Mouse (Mus musculus) heart, embryonic 11.5 days (tissue): ENCODE measurements around the gene Gm960. TPM values are rescaled to one million over a fixed set of nuclear protein-coding genes. Genes with fewer than 3 reads are reported as not detected.

ENCODE experiments used
- ATAC-seq: fragments of 200-750 bp; cut with Nextera tagmentation; replicated peaks from 2 replicates; pipeline ENCODE4 v1.8.0; 2017; ENCODE audit warnings: moderate library complexity; ENCODE audit not compliant: insufficient number of reproducible peaks, low FRiP score, low TSS enrichment
- H3K27ac ChIP-seq: fragments of 300-500 bp; sonication (generic); 2 replicates; pipeline ENCODE4 v1.5.1; 2014; ENCODE audit warnings: mild to moderate bottlenecking, low read depth, low read length
- H3K27me3 ChIP-seq: fragments of 300-500 bp; sonication (generic); 2 replicates; pipeline ENCODE4 v1.6.1; 2014; ENCODE audit warnings: mild to moderate bottlenecking, low read length, mixed read lengths; ENCODE audit not compliant: control insufficient read depth, insufficient read depth
- H3K36me3 ChIP-seq: fragments of 300-500 bp; sonication (generic); 2 replicates; pipeline ENCODE4 v1.6.1; 2014; ENCODE audit warnings: mild to moderate bottlenecking, low read length, moderate library complexity, mixed read lengths; ENCODE audit not compliant: control insufficient read depth, insufficient read depth
- H3K4me1 ChIP-seq: fragments of 300-500 bp; sonication (generic); 2 replicates; pipeline ENCODE4 v1.6.1; 2014; ENCODE audit warnings: low read length; ENCODE audit not compliant: control insufficient read depth, insufficient read depth
- H3K4me2 ChIP-seq: fragments of 300-500 bp; sonication (generic); 2 replicates; pipeline ENCODE4 v1.6.1; 2014; ENCODE audit warnings: mild to moderate bottlenecking, moderate library complexity
- H3K4me3 ChIP-seq: fragments of 300-500 bp; sonication (generic); 2 replicates; pipeline ENCODE4 v1.5.1; 2014; ENCODE audit warnings: low read depth, low read length
- H3K9ac ChIP-seq: fragments of 300-500 bp; sonication (generic); 2 replicates; pipeline ENCODE4 v1.6.1; 2014; ENCODE audit warnings: mild to moderate bottlenecking, low read depth, low read length, moderate library complexity
- H3K9me3 ChIP-seq: fragments of 300-500 bp; sonication (generic); replicated peaks from 2 replicates; pipeline ENCODE4 v1.6.1; 2016; ENCODE audit warnings: low read length; ENCODE audit not compliant: control insufficient read depth
- WGBS: fragments of 180-500 bp; shearing (Covaris S2); extraction: QIAGEN DNeasy Blood & Tissue Kit; methylation state at CpG from one replicate; pipeline ENCODE4 v1.1.7; 2014; ENCODE audit not compliant: insufficient replicate concordance; 5-methylcytosine and 5-hydroxymethylcytosine counted together
- polyA plus RNA-seq: library from polyadenylated mRNA; unstranded; fragments of >200 nt; fragmentation: Nextera tagmentation; extraction: Ambion mirVana; gene quantifications from 2 replicates; pipeline ENCODE4 v1.2.1, GENCODE M21; 2014

The Gm960 gene
- polyA plus RNA-seq = 1.2 TPM in 2 replicates

GRCm38 (mm10) chr19:4698205-4698677, at the start of gene Gm960:
TSS of gene Gm960 (minus strand) at chr19:4698668.
- H3K9me3 ChIP-seq = no peaks in the 10 kb centered on the region; the same call in 1 of the 2 replicates
- peaks cover 2% of the 10 kb centered on the region; the same call in 1 of the 2 replicates for H3K4me1 ChIP-seq
- no peak within 1 kb of the TSS for H3K27ac ChIP-seq
- peak within 1 kb of the TSS; percentile 87 for H3K4me2 ChIP-seq
- peak within 1 kb of the TSS; percentile 56 for H3K4me3 ChIP-seq
- WGBS = 2% methylated on average over 40 of the region's 40 CpGs
- peaks cover 51% of the 10 kb centered on the region for H3K27me3 ChIP-seq
- H3K36me3 ChIP-seq = no peaks in the 10 kb centered on the region
- 0 out of 2 replicates have a peak, but pooled peaks have one; percentile 31 for ATAC-seq
- H3K9ac ChIP-seq = peak within 1 kb of the TSS; percentile 65; the same call in 1 of the 2 replicates

DNA sequence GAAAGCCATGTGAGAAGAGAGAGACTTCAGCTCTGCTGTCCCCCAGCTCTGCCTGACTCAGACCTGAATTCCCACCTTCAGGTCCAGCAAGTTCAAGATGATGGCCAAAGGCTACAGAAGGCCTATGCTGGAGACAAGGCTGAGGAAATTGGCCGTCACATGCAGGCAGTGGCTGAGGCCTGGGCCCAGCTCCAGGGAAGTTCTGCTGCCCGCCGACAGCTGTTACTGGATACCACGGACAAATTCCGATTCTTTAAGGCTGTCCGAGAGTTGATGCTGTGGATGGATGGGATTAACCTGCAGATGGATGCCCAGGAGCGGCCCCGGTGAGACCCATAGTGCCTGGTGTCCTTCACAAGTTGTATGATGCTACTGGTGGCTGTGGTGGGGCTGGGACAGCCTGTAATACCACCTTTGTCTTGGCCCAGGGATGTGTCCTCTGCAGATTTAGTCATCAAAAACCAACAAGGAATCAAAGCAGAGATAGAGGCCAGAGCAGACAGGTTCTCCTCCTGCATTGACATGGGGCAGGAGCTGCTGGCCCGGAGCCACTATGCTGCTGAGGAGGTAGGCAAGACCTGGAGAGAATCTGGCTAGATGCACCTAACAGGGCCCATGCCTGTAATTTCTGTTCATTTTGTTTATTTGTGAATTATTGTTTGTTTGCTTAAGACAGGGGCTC, 49.3 kb upstream of the Gm960 start:
- ATAC-seq = no peak
- peaks cover 4% of the 10 kb centered on the region for H3K4me1 ChIP-seq
- no peak overlapping the region for H3K4me3 ChIP-seq
- 85% methylated on average over 9 of the region's 9 CpGs for WGBS
- no peaks in the 10 kb centered on the region for H3K9me3 ChIP-seq
- H3K36me3 ChIP-seq = no peaks in the 10 kb centered on the region
- no peak overlapping the region for H3K4me2 ChIP-seq
- no peak overlapping the region for H3K9ac ChIP-seq
- no peaks in the 10 kb centered on the region for H3K27me3 ChIP-seq
- H3K27ac ChIP-seq = no peak overlapping the region

DNA sequence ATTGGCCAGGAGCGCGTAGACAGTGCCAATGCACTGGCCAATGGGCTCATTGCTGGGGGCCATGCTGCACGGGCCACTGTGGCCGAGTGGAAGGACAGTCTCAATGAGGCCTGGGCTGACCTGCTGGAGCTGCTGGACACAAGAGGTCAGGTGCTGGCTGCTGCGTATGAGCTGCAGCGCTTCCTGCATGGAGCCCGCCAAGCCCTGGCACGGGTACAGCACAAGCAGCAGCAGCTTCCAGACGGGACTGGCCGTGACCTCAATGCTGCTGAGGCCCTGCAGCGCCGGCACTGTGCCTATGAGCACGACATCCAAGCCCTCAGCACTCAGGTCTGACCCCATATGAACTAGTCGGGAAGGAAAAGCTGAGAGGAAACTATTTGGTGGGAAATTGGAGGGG, 48.1 kb upstream of the Gm960 start:
- WGBS = 82% methylated on average over 14 of the region's 14 CpGs
- Histone ChIP-seq H3K4me1 (peaks cover 4% of the 10 kb centered on the region), H3K36me3 (no peaks in the 10 kb centered on the region), H3K27me3 (no peaks in the 10 kb centered on the region), H3K9ac (no peak overlapping the region), H3K4me2 (no peak overlapping the region), H3K9me3 (no peaks in the 10 kb centered on the region), H3K27ac (no peak overlapping the region), H3K4me3 (no peak overlapping the region)
- ATAC-seq = no peak; the same call in 1 of the 2 replicates

- ATAC-seq = no peak
- Histone ChIP-seq H3K9ac (no peak overlapping the region), H3K4me1 (peaks cover 4% of the 10 kb centered on the region), H3K27me3 (no peaks in the 10 kb centered on the region), H3K27ac (no peak overlapping the region), H3K36me3 (no peaks in the 10 kb centered on the region), H3K4me3 (no peak overlapping the region), H3K9me3 (no peaks in the 10 kb centered on the region), H3K4me2 (no peak overlapping the region)
- WGBS = 88% methylated on average over 10 of the region's 10 CpGs
Measured at GRCm38 (mm10) chr19:4745681-4746080, 47.2 kb upstream of the Gm960 start.

DNA sequence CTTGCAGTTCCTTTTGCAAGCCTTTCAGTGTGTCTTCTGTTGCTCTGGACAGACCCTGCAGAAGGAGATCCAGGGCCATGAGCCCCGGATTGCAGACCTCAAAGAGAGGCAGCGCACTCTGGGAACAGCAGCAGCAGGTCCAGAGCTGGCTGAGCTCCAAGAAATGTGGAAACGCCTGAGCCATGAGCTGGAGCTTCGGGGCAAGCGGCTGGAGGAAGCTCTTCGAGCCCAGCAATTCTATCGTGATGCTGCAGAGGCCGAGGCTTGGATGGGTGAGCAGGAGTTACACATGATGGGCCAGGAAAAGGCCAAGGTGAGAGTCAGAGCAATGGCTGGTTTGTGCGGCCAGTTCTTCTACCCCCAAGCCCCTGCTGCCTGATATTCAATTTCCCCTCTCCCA, 46.6 kb upstream of the Gm960 start:
- 52% methylated on average over 9 of the region's 9 CpGs for WGBS
- no peak overlapping the region for H3K9ac ChIP-seq

GRCm38 (mm10) chr19:4744026-4744425, 45.6 kb upstream of the Gm960 start:
- H3K9me3 ChIP-seq = no peaks in the 10 kb centered on the region
- ATAC-seq = no peak
- H3K4me2 ChIP-seq = no peak overlapping the region
- H3K36me3 ChIP-seq = no peaks in the 10 kb centered on the region
- H3K9ac ChIP-seq = no peak overlapping the region
- H3K4me1 ChIP-seq = peaks cover 4% of the 10 kb centered on the region
- 73% methylated on average over 13 of the region's 14 CpGs for WGBS
- no peak overlapping the region for H3K27ac ChIP-seq
- no peaks in the 10 kb centered on the region for H3K27me3 ChIP-seq
- no peak overlapping the region for H3K4me3 ChIP-seq

More for the DNA sequence above, 46.6 kb upstream of the Gm960 start:
- H3K36me3 ChIP-seq = no peaks in the 10 kb centered on the region
- no peak overlapping the region for H3K27ac ChIP-seq
- H3K9me3 ChIP-seq = no peaks in the 10 kb centered on the region
- H3K4me2 ChIP-seq = no peak overlapping the region
- no peaks in the 10 kb centered on the region for H3K27me3 ChIP-seq
- ATAC-seq = no peak
- H3K4me3 ChIP-seq = no peak overlapping the region
- peaks cover 4% of the 10 kb centered on the region for H3K4me1 ChIP-seq

DNA sequence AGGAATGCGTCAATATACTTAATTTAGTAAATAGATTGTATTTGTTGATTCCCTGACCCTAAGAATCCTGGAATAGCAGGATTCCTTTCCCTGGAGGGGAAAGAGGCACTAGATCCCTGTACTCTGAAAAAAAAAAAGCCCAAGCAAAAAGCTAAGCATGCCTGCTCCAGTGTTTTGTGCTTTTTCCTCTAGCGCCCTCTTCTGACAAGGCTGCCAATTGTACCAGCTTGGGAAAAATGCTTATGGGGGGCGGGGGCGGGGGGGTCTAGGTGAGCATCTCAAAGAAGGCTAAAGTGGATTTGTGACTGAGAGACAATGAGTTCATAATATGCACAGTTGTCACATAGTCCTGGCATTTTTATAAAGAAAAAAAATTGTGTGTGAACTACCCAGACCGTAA, 45.1 kb upstream of the Gm960 start:
- Histone ChIP-seq H3K4me3 (no peak overlapping the region), H3K27me3 (no peaks in the 10 kb centered on the region), H3K9ac (no peak overlapping the region), H3K4me1 (peaks cover 4% of the 10 kb centered on the region), H3K9me3 (no peaks in the 10 kb centered on the region), H3K36me3 (no peaks in the 10 kb centered on the region), H3K4me2 (no peak overlapping the region), H3K27ac (no peak overlapping the region)
- ATAC-seq = no peak
- 38% methylated on average over 5 of the region's 5 CpGs for WGBS

DNA sequence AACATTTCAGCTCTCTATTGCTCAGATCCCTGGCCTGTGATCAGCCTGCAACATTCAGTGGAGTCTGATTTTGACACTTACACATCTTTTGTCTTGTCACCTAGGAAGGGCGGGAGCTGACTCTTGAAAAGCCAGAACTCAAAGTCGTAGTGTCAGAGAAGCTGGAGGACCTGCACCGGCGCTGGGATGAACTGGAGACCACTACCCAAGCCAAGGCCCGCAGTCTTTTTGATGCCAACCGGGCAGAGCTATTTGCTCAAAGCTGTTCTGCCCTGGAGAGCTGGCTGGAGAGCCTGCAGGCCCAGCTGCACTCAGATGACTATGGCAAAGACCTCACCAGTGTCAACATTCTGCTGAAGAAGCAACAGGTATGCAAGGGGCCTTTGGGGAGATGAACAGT, 43.8 kb upstream of the Gm960 start:
- no peak for ATAC-seq
- Histone ChIP-seq H3K9ac (no peak overlapping the region), H3K4me1 (peaks cover 4% of the 10 kb centered on the region), H3K27ac (no peak overlapping the region), H3K9me3 (no peaks in the 10 kb centered on the region), H3K4me3 (no peak overlapping the region), H3K36me3 (no peaks in the 10 kb centered on the region), H3K4me2 (no peak overlapping the region), H3K27me3 (no peaks in the 10 kb centered on the region)
- WGBS = 85% methylated on average over 6 of the region's 6 CpGs

- no peak overlapping the region for H3K4me2 ChIP-seq
- no peaks in the 10 kb centered on the region for H3K9me3 ChIP-seq
- no peak overlapping the region for H3K27ac ChIP-seq
- peaks cover 4% of the 10 kb centered on the region for H3K4me1 ChIP-seq
- no peak overlapping the region for H3K9ac ChIP-seq
- no peaks in the 10 kb centered on the region for H3K36me3 ChIP-seq
- ATAC-seq = no peak
- no peak overlapping the region for H3K4me3 ChIP-seq
- no peaks in the 10 kb centered on the region for H3K27me3 ChIP-seq
- 71% methylated on average over 10 of the region's 10 CpGs for WGBS
Measured at GRCm38 (mm10) chr19:4741482-4741881, 43.0 kb upstream of the Gm960 start.
